Mouse (Mus musculus): Measurements from ENCODE around the gene Nav2.

The Nav2 gene

DNA sequence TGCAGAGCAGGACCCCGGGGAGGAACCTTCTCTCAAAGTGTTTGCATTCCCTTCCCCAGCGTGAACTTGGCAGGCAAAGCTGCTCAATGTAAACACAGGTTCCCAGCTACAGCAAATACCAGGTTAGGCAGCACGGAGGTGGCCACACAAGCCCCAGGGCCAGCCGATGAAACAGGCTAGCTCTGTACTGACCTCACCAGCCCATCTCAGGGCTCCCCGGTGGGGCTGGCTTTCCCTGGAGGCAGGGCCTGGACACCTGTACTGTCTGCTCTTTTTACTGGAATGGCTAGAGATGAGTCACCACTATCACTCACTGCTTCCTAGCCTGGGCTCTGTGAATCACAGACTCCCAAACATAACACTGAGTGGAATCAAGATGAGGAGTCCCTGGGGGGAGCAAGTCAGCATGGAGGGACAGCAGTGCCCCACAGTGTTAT, 287.2 kb downstream of the Nav2 start:
- Histone ChIP-seq H3K36me3 (ENCODE audit: control insufficient read depth, insufficient read depth, low read length, poor library complexity, severe bottlenecking) (no peaks in the 10 kb centered on the region), H3K27me3 (ENCODE audit: control insufficient read depth, insufficient read depth, low read length, poor library complexity, severe bottlenecking) (no peaks in the 10 kb centered on the region)
- no peak for DNase-seq (ENCODE audit: low read depth, low spot score)

GRCm38 (mm10) chr7:49199366-49199765, 290.9 kb downstream of the Nav2 start:
- DNase-seq (ENCODE audit: low read depth, low spot score) = no peak
- H3K36me3 ChIP-seq (ENCODE audit: control insufficient read depth, insufficient read depth, low read length, poor library complexity, severe bottlenecking) = no peaks in the 10 kb centered on the region
- H3K27me3 ChIP-seq (ENCODE audit: control insufficient read depth, insufficient read depth, low read length, poor library complexity, severe bottlenecking) = no peaks in the 10 kb centered on the region

DNA sequence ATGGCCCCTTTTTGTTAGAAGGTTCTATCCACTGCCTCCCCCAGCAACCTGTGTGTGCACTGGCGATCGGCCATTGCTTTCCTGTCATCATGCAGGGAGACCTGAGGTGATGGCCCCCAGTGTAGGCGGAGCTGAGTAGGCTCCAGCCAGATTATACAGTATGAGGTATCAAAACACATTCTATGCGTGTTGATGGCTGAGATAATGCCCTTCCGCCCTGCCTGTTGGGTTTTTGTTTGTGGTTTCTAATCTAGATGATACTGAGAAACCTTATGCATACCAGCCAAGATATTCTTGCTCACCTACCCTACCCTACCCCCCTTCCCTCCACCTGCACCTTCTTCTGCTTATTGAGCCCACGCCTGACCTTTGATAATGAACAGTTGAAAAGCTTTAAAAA, 291.8 kb downstream of the Nav2 start:
- no peak for DNase-seq (ENCODE audit: low read depth, low spot score)
- Histone ChIP-seq H3K27me3 (ENCODE audit: control insufficient read depth, insufficient read depth, low read length, poor library complexity, severe bottlenecking) (no peaks in the 10 kb centered on the region), H3K36me3 (ENCODE audit: control insufficient read depth, insufficient read depth, low read length, poor library complexity, severe bottlenecking) (no peaks in the 10 kb centered on the region)

DNA sequence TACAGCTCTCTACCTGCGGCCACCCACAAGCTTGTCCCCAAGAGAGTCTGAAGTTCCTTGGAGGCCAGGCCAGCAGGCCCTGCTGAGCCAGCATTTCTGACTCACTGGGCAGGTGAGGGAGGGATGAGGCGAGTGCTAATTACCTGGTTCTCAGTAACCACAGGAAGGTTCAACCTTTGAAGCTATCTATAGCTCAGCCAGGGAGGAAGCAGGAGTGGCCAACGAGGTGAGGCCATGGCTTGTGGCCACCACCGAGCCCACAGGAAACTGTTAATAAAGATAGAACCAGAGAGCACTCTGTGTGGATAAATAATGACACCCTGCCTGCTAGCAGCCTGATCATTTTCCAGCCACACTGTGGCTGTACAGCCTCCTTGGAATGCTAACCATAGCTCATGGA, 294.5 kb downstream of the Nav2 start:
- no peaks in the 10 kb centered on the region for H3K27me3 ChIP-seq (ENCODE audit: control insufficient read depth, insufficient read depth, low read length, poor library complexity, severe bottlenecking)

GRCm38 (mm10) chr7:49204856-49205255, 296.3 kb downstream of the Nav2 start:
- Histone ChIP-seq H3K27me3 (ENCODE audit: control insufficient read depth, insufficient read depth, low read length, poor library complexity, severe bottlenecking) (no peaks in the 10 kb centered on the region), H3K36me3 (ENCODE audit: control insufficient read depth, insufficient read depth, low read length, poor library complexity, severe bottlenecking) (no peaks in the 10 kb centered on the region)
- DNase-seq (ENCODE audit: low read depth, low spot score) = no peak

More for the DNA sequence above, 294.5 kb downstream of the Nav2 start:
- H3K36me3 ChIP-seq (ENCODE audit: control insufficient read depth, insufficient read depth, low read length, poor library complexity, severe bottlenecking) = no peaks in the 10 kb centered on the region
- no peak for DNase-seq (ENCODE audit: low read depth, low spot score)

- DNase-seq (ENCODE audit: low read depth, low spot score) = no peak
- no peaks in the 10 kb centered on the region for H3K27me3 ChIP-seq (ENCODE audit: control insufficient read depth, insufficient read depth, low read length, poor library complexity, severe bottlenecking)
- no peaks in the 10 kb centered on the region for H3K36me3 ChIP-seq (ENCODE audit: control insufficient read depth, insufficient read depth, low read length, poor library complexity, severe bottlenecking)
Observed at GRCm38 (mm10) chr7:49205551-49205950, 297.0 kb downstream of the Nav2 start.

DNA sequence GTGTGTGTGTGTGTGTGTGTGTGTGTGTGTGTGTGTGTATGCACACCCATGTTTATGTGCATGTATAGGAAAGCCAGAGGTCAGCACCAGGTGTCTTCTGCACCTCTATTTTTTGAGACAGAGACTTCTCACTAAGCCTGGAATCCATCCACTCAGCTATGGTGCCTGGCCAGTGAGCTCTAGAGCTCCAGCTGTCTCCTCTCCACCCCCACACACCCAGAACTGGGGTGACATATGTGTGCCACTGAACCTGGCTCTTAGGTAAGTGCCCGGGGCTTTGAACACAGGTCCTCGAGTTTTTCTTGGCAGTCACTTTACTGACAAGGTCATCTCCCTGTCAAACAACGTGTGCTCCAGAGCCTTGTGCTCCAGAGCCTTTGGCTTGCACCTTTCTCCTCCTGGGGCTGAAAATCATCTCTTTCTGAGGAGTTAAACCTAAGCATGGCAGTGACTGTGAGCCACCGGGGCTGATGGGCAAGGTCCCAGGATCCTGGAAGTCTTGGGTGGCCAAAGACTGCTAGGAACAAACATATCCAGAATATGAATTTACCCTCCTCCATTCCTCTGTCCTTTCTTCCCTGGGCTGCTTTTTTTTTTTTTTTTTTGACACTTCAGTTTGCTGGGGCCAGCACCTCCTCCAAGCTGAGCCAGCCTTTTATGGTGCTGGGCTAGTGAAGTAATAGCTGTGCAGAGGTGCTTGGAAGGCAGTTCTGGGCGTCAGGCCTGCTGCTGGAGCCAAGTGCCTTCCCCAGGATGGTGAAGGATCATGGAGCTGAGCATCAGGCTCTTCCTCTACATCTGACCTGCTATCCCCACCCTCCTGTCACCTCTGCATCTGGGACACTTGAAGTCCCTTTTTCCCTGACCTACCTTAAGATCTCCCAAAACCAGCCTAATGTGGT, 298.5 kb downstream of the Nav2 start:
- Histone ChIP-seq H3K36me3 (ENCODE audit: control insufficient read depth, insufficient read depth, low read length, poor library complexity, severe bottlenecking) (no peaks in the 10 kb centered on the region), H3K27me3 (ENCODE audit: control insufficient read depth, insufficient read depth, low read length, poor library complexity, severe bottlenecking) (no peaks in the 10 kb centered on the region)
- DNase-seq (ENCODE audit: low read depth, low spot score) = no peak

DNA sequence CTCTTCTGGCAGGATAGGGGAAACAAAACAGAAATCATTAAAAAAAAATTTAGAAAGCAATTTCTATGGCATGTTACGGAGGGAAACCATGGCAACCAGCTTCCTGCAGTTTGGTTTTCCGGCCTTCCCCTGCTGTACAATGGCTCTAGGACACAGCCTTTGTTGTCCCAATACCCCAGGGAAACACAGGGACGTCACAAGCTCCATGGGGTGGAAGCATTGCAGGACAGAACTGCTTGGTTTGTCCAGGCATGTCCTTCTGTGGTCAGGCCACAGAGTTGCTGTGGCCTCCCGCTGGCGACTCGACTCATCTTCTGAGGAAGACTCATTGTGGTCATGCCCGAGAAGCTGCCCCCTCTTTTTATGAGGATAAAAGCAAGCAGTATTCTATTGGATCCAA, 301.0 kb downstream of the Nav2 start:
- DNase-seq (ENCODE audit: low read depth, low spot score) = no peak
- no peaks in the 10 kb centered on the region for H3K36me3 ChIP-seq (ENCODE audit: control insufficient read depth, insufficient read depth, low read length, poor library complexity, severe bottlenecking)
- H3K27me3 ChIP-seq (ENCODE audit: control insufficient read depth, insufficient read depth, low read length, poor library complexity, severe bottlenecking) = no peaks in the 10 kb centered on the region

DNA sequence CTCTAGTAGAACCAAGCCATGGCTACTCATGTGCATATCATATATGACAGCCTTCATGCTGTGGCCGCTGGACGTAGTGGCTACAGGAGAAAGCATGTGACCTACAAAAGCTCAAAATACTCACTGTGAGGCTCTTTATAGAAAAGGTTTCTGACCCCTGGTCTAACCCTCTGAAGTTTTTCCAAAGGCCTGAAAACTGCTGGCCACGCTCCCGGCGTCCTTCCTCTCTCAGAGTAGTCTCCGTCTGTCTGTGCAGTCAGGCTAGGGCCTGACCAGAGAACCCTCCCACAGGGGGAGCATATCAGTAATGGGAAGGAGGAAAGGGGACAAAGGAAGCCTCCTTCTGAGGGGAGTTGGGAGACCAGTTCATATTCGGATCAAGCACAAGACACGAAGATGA, 302.2 kb downstream of the Nav2 start:
- no peaks in the 10 kb centered on the region for H3K36me3 ChIP-seq (ENCODE audit: control insufficient read depth, insufficient read depth, low read length, poor library complexity, severe bottlenecking)
- no peak for DNase-seq (ENCODE audit: low read depth, low spot score)
- no peaks in the 10 kb centered on the region for H3K27me3 ChIP-seq (ENCODE audit: control insufficient read depth, insufficient read depth, low read length, poor library complexity, severe bottlenecking)

DNA sequence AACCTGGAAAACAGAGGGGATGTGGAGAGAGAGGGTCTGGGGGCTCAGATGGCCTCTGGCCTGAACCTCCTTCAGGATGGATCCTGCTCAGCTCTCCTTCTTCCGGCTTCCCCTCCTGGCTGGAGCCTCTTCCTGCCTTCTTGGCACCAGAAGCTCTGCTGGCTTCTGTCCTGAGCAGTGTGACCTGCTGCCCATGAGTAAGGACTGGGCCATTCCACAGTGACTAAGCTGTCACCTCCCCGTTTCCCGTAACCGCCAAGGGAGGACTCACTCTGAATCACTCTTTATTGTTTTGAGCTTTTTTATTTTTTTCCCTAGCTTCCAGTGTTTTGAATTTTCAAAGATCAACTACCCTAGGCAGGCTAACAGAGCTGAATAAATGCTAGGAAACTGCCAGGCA, 304.5 kb downstream of the Nav2 start:
- Histone ChIP-seq H3K27me3 (ENCODE audit: control insufficient read depth, insufficient read depth, low read length, poor library complexity, severe bottlenecking) (no peaks in the 10 kb centered on the region), H3K36me3 (ENCODE audit: control insufficient read depth, insufficient read depth, low read length, poor library complexity, severe bottlenecking) (no peaks in the 10 kb centered on the region)
- DNase-seq (ENCODE audit: low read depth, low spot score) = no peak

DNA sequence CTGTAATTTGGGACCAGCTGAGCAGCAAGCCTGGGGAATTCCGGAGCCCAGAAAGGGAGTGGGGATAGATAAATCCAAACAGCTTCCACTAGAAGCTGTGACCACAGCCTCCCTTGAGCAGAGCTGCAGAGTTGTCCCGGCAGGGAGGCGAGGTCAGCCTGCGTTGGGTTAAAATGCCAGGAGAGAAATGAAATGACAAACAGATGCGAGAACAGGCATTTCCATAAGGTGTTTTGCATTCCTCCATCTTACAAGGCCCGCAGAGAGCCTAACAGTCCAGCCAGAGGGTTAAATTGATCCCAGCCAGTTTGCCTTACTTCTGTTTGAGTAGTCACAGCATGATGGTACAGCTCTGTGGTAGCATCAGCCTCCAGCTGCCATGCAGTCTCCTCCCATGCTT, 309.3 kb downstream of the Nav2 start:
- Histone ChIP-seq H3K27me3 (ENCODE audit: control insufficient read depth, insufficient read depth, low read length, poor library complexity, severe bottlenecking) (no peaks in the 10 kb centered on the region), H3K36me3 (ENCODE audit: control insufficient read depth, insufficient read depth, low read length, poor library complexity, severe bottlenecking) (no peaks in the 10 kb centered on the region)
- no peak for DNase-seq (ENCODE audit: low read depth, low spot score)

DNA sequence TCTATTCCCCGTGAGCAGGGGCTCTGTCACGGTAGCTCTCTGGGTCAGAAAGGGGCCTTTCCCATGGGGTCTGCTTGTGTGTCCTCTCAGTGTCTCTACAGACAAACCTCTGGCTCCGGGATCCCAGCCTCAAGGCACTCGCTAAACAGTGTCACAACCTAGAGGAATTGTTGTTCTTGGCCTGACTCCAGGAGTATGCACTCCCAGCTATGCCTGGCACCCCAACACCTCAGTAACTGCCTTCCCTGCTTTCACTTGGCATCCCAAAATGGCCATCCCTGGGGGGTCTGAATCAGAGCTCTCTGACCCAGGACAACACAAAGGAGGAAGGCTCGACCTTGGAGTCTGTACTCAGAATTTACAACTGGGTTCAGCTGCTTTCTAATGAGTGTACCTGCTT, 317.2 kb downstream of the Nav2 start:
- no peaks in the 10 kb centered on the region for H3K36me3 ChIP-seq (ENCODE audit: control insufficient read depth, insufficient read depth, low read length, poor library complexity, severe bottlenecking)
- DNase-seq (ENCODE audit: low read depth, low spot score) = no peak
- no peaks in the 10 kb centered on the region for H3K27me3 ChIP-seq (ENCODE audit: control insufficient read depth, insufficient read depth, low read length, poor library complexity, severe bottlenecking)

DNA sequence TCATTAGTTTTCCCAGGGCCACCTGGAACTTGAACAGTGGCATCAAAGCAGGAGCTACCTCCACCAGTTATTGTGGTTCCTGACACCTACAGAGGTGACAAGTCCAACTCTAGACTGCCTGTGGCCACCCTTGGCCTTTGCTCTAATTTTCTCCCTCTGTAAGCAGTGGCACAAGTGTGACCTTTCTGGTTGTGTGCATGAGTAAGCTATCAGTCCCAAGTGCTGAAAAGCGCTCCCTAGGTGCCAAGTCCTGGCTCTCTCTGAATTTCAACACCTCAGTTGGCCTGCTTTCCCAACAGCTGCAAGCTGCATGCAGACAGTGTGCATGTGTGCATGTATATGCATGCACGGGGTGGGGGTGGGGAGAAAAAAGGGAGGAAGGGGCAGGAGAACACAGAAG, 324.5 kb downstream of the Nav2 start:
- no peak for DNase-seq (ENCODE audit: low read depth, low spot score)
- H3K36me3 ChIP-seq (ENCODE audit: control insufficient read depth, insufficient read depth, low read length, poor library complexity, severe bottlenecking) = no peaks in the 10 kb centered on the region

GRCm38 (mm10) chr7:49234288-49234687, 325.8 kb downstream of the Nav2 start:
- H3K27me3 ChIP-seq (ENCODE audit: control insufficient read depth, insufficient read depth, low read length, poor library complexity, severe bottlenecking) = no peaks in the 10 kb centered on the region
- no peaks in the 10 kb centered on the region for H3K36me3 ChIP-seq (ENCODE audit: control insufficient read depth, insufficient read depth, low read length, poor library complexity, severe bottlenecking)
- DNase-seq (ENCODE audit: low read depth, low spot score) = no peak

More for the DNA sequence above, 324.5 kb downstream of the Nav2 start:
- no peaks in the 10 kb centered on the region for H3K27me3 ChIP-seq (ENCODE audit: control insufficient read depth, insufficient read depth, low read length, poor library complexity, severe bottlenecking)

- Histone ChIP-seq H3K36me3 (ENCODE audit: control insufficient read depth, insufficient read depth, low read length, poor library complexity, severe bottlenecking) (no peaks in the 10 kb centered on the region), H3K27me3 (ENCODE audit: control insufficient read depth, insufficient read depth, low read length, poor library complexity, severe bottlenecking) (no peaks in the 10 kb centered on the region)
- no peak for DNase-seq (ENCODE audit: low read depth, low spot score)
Observed at GRCm38 (mm10) chr7:49235271-49235681, 326.8 kb downstream of the Nav2 start.

DNA sequence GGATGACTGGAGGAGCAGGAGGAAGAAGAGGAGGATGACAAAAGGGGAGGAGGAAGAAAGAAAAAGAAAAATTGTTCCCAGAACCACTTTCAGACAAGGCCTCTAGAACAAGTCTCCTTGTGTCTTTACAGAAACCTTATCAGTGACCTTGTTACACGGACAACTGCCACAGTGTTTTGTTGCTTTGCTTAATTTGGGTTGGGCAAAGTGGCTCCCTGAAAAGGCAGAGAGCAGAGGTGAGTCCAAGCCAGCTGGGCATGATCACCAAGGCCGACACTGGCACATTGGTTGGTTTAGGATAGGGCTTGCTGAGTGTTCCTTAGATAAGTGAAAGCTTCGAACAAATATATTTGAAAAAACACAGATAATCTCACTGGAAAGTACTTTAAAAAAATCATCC, 327.3 kb downstream of the Nav2 start:
- H3K27me3 ChIP-seq (ENCODE audit: control insufficient read depth, insufficient read depth, low read length, poor library complexity, severe bottlenecking) = no peaks in the 10 kb centered on the region
- H3K36me3 ChIP-seq (ENCODE audit: control insufficient read depth, insufficient read depth, low read length, poor library complexity, severe bottlenecking) = no peaks in the 10 kb centered on the region
- DNase-seq (ENCODE audit: low read depth, low spot score) = no peak
